Mouse (Mus musculus) testis, adult 2 months (tissue): ENCODE data around the gene Dnm1l. TPM values are rescaled to one million over a fixed set of nuclear protein-coding genes. Genes with fewer than 3 reads are reported as not detected.
"Not testable (repeated sequence)": the region's sequence is repeated elsewhere in the genome, so short reads cannot be mapped to it uniquely, and the experiment has no call there.

Source experiments
- H3K27ac ChIP-seq: fragments of 200-500 bp; 2 replicates; pipeline ENCODE4 v1.5.1; 2012; ENCODE audit warnings: low read depth, low read length; ENCODE audit not compliant: control insufficient read depth, insufficient read depth
- H3K27me3 ChIP-seq: fragments of 200-500 bp; 2 replicates; pipeline ENCODE4 v1.6.1; 2012; ENCODE audit warnings: mild to moderate bottlenecking, low read length, moderate library complexity; ENCODE audit not compliant: control insufficient read depth, insufficient read depth
- H3K36me3 ChIP-seq: fragments of 200-500 bp; 2 replicates; pipeline ENCODE4 v1.6.1; 2012; ENCODE audit warnings: mild to moderate bottlenecking, low read length; ENCODE audit not compliant: control insufficient read depth, insufficient read depth
- H3K4me1 ChIP-seq: fragments of 200-500 bp; 2 replicates; pipeline ENCODE4 v1.6.1; 2012; ENCODE audit warnings: low read length; ENCODE audit not compliant: control insufficient read depth, insufficient read depth
- H3K4me3 ChIP-seq: fragments of 200-500 bp; 2 replicates; pipeline ENCODE4 v1.5.1; 2012; ENCODE audit warnings: low read depth, mild to moderate bottlenecking, low read length, moderate library complexity, mixed read lengths; ENCODE audit not compliant: control insufficient read depth
- CTCF ChIP-seq: fragments of 200-500 bp; IDR thresholded peaks from 2 replicates; pipeline ENCODE4 v1.5.1; 2012; ENCODE audit warnings: low read depth, mild to moderate bottlenecking, inconsistent platforms, low read length, moderate library complexity; ENCODE audit not compliant: control insufficient read depth, insufficient read depth, insufficient replicate concordance
- POLR2A ChIP-seq: fragments of 200-500 bp; IDR thresholded peaks from 2 replicates; pipeline ENCODE4 v1.6.1; 2012; ENCODE audit warnings: low read depth, mild to moderate bottlenecking, inconsistent platforms, low read length, moderate library complexity; ENCODE audit not compliant: control insufficient read depth
- polyA plus RNA-seq: library from polyadenylated mRNA; depleted of rRNA; stranded (reverse); fragments of >200 nt; gene quantifications from 2 replicates; pipeline ENCODE4 v1.2.3, GENCODE M21; 2012; rRNA removed

Gene Dnm1l
- polyA plus RNA-seq, result 24.2 and 31.4 TPM in 2 replicates

- Histone ChIP-seq H3K36me3 (no peaks in the 10 kb centered on the region), H3K4me3 (peak within 1 kb of the TSS; percentile 94), H3K27ac (peak within 1 kb of the TSS; percentile 82), H3K27me3 (no peaks in the 10 kb centered on the region), H3K4me1 (peaks cover 2% of the 10 kb centered on the region)
- peak; percentile 73 for TF ChIP-seq POLR2A
- TF ChIP-seq CTCF, result no peak
Measured at GRCm38 (mm10) chr16:16358481-16359100, at the start of gene Dnm1l. Gene Dnm1l, minus strand, starts transcription at chr16:16358959.

- H3K27ac ChIP-seq, H3K27me3 ChIP-seq, H3K36me3 ChIP-seq, H3K4me1 ChIP-seq, H3K4me3 ChIP-seq: not testable (repeated sequence)
Measured at GRCm38 (mm10) chr16:16367217-16367616, 8.5 kb upstream of the Dnm1l start.

- H3K4me1 ChIP-seq, H3K27me3 ChIP-seq, H3K36me3 ChIP-seq, H3K27ac ChIP-seq: not testable (repeated sequence)
- peak overlapping the region; percentile 94 for H3K4me3 ChIP-seq
Measured at GRCm38 (mm10) chr16:16359101-16359482, 333 bp upstream of the Dnm1l start.

GRCm38 (mm10) chr16:16357908-16358307, 851 bp downstream of the Dnm1l start:
- Histone ChIP-seq H3K27ac (peak overlapping the region; percentile 16; the same call in 1 of the 2 replicates), H3K27me3 (no peaks in the 10 kb centered on the region), H3K4me1 (peaks cover 2% of the 10 kb centered on the region), H3K4me3 (peak overlapping the region; percentile 94), H3K36me3 (no peaks in the 10 kb centered on the region)
- no peak for TF ChIP-seq CTCF
- TF ChIP-seq POLR2A, result no peak

- Histone ChIP-seq H3K4me1 (no peaks in the 10 kb centered on the region), H3K27me3 (no peaks in the 10 kb centered on the region), H3K36me3 (no peaks in the 10 kb centered on the region; the same call in 1 of the 2 replicates), H3K27ac (no peak overlapping the region), H3K4me3 (no peak overlapping the region)
- no peak for TF ChIP-seq CTCF
- TF ChIP-seq POLR2A, result no peak
Measured at GRCm38 (mm10) chr16:16346420-16346819, 12.3 kb downstream of the Dnm1l start.

GRCm38 (mm10) chr16:16325775-16326336, 32.9 kb downstream of the Dnm1l start:
- Histone ChIP-seq H3K4me1 (no peaks in the 10 kb centered on the region), H3K27ac (no peak overlapping the region), H3K4me3 (no peak overlapping the region), H3K27me3 (no peaks in the 10 kb centered on the region), H3K36me3 (no peaks in the 10 kb centered on the region)
- TF ChIP-seq CTCF, result no peak
- no peak for TF ChIP-seq POLR2A

- Histone ChIP-seq H3K4me1 (no peaks in the 10 kb centered on the region), H3K27me3 (no peaks in the 10 kb centered on the region), H3K27ac (no peak overlapping the region), H3K4me3 (no peak overlapping the region), H3K36me3 (no peaks in the 10 kb centered on the region)
- TF ChIP-seq CTCF (no peak), POLR2A (no peak)
Measured at GRCm38 (mm10) chr16:16311319-16311718, 47.4 kb downstream of the Dnm1l start.

GRCm38 (mm10) chr16:16303888-16304287, 54.9 kb downstream of the Dnm1l start:
- no peaks in the 10 kb centered on the region for H3K36me3 ChIP-seq
- peaks cover 5% of the 10 kb centered on the region; the same call in 1 of the 2 replicates for H3K4me1 ChIP-seq
- no peaks in the 10 kb centered on the region for H3K27me3 ChIP-seq
- H3K4me3 ChIP-seq, result peak overlapping the region; percentile 94; the same call in 1 of the 2 replicates
- TF ChIP-seq POLR2A, result no peak
- no peak for TF ChIP-seq CTCF
- no peak overlapping the region; the same call in 1 of the 2 replicates for H3K27ac ChIP-seq
